Mouse (Mus musculus) embryonic fibroblast, embryonic 13.5 days (primary cell): Measurements from ENCODE around the gene Deup1.

Experiments
- CTCF ChIP-seq: IDR thresholded peaks from 2 replicates; pipeline ENCODE4 v1.5.1; 2011; ENCODE audit warnings: mild to moderate bottlenecking, control low read depth, low read length, moderate library complexity, borderline replicate concordance; ENCODE audit not compliant: insufficient read depth
- POLR2A ChIP-seq: IDR thresholded peaks from 2 replicates; pipeline ENCODE4 v1.6.1; 2011; ENCODE audit warnings: low read depth, mild to moderate bottlenecking, control low read depth, low read length, moderate library complexity

- TF ChIP-seq CTCF (no peak), POLR2A (no peak)
These were observed 36.9 kb upstream of the Deup1 start for GRCm38 (mm10) chr9:15664606-15665005.
